Mouse (Mus musculus) telencephalon, adult 2 months (tissue): ENCODE measurements around the gene E030025P04Rik.

Experiments
- DNase-seq: peaks from one replicate; pipeline ENCODE4 v3.0.0-alpha.2; 2011; ENCODE audit warnings: low read depth, low spot score

The E030025P04Rik gene

GRCm38 (mm10) chr11:109102646-109103045 is 41.5 kb downstream of the E030025P04Rik start:
- DNase-seq = no peak

GRCm38 (mm10) chr11:109100266-109100665 is 43.9 kb downstream of the E030025P04Rik start:
- DNase-seq = no peak

GRCm38 (mm10) chr11:109091821-109092220 is 52.3 kb downstream of the E030025P04Rik start:
- no peak for DNase-seq
